Mouse (Mus musculus) right cerebral cortex, postnatal 25 days (tissue): ENCODE measurements around the gene Fam104a.
A peak's percentile ranks its signal among the peaks of the same experiment; 100 is the strongest.

Experiments used
- DNase-seq: peaks from one replicate; pipeline ENCODE4 v3.0.0; 2022

The Fam104a gene

GRCm38 (mm10) chr11:113699643-113700042, 15.7 kb upstream of the Fam104a start:
- DNase-seq, result no peak

- no peak for DNase-seq
These were observed 14.1 kb upstream of the Fam104a start for GRCm38 (mm10) chr11:113698013-113698545.

GRCm38 (mm10) chr11:113697571-113697970, 13.6 kb upstream of the Fam104a start:
- no peak for DNase-seq

DNA sequence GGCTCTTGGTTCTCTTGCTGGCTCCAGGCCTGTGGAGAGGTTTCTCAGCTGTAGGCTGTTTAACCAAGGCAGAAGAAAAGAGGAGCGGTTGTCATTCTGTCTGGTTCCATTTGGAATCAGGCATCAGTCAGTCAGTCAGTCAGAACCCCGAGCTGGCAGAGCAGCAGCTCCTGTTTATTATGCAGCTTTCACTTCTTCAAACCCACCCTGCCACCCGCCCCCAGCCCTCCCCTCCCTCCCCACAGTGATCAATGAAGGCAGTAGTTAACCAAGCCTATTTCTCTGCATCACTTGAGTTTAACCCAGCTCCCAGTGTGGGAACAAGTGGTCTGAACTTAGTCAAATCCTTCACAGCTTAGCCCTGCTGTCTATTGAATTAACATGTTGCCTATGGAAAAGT, 7.9 kb upstream of the Fam104a start:
- no peak for DNase-seq

- DNase-seq, result no peak
These were observed 7.4 kb upstream of the Fam104a start for GRCm38 (mm10) chr11:113691318-113691717.

GRCm38 (mm10) chr11:113690506-113690905, 6.6 kb upstream of the Fam104a start:
- no peak for DNase-seq

- DNase-seq, result no peak
These were observed 3.1 kb upstream of the Fam104a start for GRCm38 (mm10) chr11:113687031-113687430.

GRCm38 (mm10) chr11:113684707-113685426, 912 bp upstream of the Fam104a start:
- DNase-seq, result no peak

DNA sequence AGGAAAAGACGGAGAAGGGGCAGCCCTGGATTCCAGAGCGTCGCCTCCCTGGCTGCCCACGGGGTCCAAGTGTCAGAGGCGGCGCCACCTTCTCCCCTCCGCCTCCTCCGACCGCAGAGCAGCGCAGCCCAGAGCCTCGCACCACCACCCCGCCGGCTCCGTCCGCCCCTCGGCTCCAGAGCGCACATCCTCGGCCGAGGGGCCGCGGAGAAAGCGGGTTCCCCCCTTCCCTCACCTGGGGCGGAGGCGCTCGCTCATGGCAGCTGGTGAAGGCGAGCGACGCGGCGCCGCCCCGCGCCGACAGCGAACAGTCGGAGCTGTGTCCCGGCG, 363 bp downstream of the Fam104a start:
- DNase-seq, result no peak

DNA sequence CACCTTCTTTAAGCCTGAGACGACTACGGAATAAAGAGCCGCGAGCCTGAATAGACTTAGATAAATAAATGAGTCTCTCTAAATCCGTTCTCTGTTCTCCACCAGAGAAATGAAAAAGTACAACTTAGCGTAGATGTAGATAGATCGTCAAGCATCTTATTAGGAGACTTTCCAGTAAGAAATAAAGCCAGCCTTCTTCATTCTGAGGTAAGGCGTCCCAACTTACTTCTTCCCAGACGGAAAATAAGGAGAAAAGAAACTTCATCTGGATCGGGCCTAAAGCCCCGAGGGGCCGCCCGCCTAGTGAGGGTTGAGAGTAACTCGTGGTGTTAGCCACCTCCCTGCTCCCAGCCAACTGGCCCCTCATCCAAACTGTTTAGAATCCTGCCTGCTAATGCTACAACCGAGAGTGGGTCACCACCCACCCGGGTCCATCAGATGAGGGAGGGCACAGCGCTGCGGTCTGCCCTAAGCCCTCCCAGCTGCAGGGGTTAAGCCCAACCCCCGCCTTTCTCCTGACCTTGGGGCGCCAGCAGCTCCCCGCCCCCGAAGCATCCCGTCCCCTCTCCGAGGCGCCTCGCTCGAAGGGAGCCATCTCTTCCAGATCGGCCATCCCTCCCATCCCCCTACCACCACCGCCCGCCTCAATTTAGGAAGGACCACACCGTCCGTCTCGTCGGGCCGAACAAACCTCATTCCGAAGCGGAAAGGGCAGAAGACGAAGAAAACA, 893 bp downstream of the Fam104a start:
- DNase-seq, result peak; percentile 29

- no peak for DNase-seq
These were observed 2.0 kb downstream of the Fam104a start for GRCm38 (mm10) chr11:113681979-113682378.

DNA sequence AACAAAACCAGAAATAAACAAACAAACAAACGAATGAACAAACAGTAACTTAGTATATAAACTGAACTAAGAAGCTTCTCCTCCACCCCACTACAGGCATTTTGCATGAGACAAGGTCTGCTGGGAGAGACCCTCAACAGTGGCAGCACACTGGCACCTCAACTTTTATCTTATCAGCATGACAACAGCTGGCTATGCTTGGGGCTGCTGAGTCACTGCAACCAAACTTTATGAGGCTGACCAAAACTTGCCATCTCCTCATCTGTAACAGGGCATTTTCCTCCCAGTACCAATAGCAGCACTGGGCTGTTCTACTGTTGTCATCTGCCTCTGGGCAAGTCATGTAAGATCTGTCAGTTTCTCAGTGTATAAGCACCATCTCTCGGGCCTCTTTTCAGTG, 3.0 kb downstream of the Fam104a start:
- no peak for DNase-seq

DNA sequence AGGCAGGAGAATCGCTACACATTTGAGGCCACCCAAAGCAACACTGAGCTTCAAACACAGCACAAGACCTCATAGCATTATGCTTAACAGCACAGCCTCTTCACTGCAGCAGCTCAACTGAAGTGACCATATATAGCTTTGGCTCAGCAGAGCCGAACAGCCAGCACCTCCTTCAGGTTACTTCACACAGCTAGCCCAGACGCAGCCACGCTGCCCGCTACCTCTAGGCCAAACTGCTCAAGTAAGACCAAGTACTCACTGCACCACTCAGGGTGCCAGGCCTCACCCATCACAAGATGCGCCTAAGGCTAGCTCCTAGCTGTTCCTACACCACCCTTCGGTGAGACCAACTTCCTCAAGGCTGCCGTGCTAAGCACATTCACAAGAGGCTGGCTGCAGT, 5.6 kb downstream of the Fam104a start:
- DNase-seq, result no peak

- no peak for DNase-seq
These were observed 6.6 kb downstream of the Fam104a start for GRCm38 (mm10) chr11:113677378-113677777.

- no peak for DNase-seq
These were observed 7.1 kb downstream of the Fam104a start for GRCm38 (mm10) chr11:113676847-113677246.

DNA sequence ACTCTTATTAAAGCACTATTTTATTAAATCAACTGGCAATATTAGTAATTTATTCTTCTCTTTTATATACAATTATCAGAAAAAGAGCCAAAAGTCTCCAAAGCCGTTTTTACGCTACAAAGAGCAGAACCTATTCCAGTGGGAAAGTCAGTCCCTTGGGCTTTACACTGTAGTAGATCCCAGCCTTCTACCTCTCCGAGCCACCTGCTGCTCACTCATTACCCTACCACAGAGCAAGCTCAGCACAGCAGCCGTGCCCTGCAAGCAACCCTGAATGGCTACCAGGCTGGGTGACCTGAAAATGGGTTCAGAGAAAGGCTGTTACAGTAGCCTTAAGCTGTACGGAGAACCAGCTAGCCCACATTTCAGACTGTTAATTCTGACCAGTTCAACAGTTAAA, 9.4 kb downstream of the Fam104a start:
- no peak for DNase-seq

- no peak for DNase-seq
These were observed 10.3 kb downstream of the Fam104a start for GRCm38 (mm10) chr11:113673614-113674013.

- DNase-seq, result no peak
These were observed 14.2 kb downstream of the Fam104a start for GRCm38 (mm10) chr11:113669711-113670110.

DNA sequence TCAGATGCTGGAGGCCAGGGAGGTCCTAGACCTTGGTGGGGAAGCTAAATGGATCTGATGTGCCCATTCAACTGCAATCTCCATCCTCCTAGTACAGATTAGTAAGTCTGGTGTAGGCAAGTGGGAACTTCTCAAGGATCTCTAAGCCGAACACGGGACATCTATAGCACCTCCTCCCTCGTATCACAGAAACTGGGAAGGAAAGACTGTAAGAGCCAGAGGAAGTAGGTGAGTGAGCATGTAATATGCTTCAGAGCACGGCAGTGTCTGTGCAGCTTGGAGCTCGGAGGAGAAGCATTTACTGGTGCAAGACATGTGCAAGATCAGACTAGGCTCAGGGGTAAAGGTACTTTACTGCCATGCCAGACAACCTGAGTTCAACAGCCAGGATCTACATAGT, 15.1 kb downstream of the Fam104a start:
- no peak for DNase-seq

DNA sequence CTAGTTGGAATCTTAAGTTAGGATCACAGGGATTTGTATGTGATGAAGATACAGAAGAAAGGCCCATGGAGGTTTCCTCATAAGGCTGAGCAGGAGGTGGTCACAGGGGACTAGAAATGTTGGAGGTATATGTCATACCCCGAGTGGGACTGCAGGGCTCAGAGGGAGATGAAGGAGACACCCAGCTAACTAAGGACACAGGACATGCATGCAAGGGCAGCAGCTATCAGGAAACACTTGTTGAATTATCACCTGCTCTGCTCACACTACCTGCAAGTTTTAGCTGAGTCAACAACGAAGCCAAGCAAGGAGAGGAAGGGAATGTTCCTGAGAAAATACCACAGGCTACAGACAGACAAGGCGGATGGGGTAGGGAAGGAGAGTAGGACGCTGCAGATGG, 16.3 kb downstream of the Fam104a start:
- DNase-seq, result no peak

- DNase-seq, result no peak
These were observed 16.8 kb downstream of the Fam104a start for GRCm38 (mm10) chr11:113667122-113667521.

GRCm38 (mm10) chr11:113666648-113667047, 17.3 kb downstream of the Fam104a start:
- DNase-seq, result no peak

DNA sequence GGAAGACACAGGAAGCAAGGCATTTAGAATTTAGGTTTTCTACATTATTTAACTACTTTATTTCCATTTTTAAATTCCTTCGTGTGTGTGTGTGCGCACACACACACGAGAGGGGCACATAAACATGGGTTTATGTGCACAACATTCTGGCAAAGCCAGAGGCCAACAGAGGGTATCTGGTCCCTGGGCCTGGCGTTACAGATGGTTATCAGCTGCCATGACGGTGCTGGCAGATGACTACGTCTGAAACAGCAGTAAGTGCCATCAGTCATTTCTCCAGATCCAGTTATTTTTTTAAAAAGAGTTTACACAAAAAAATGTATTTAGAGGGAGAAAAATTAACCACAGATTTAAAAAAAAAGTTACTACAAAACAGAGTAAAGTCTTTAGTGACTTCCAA, 17.8 kb downstream of the Fam104a start:
- DNase-seq, result no peak

- DNase-seq, result no peak
These were observed 19.7 kb downstream of the Fam104a start for GRCm38 (mm10) chr11:113664279-113664678.
